Mouse (Mus musculus): ENCODE measurements around the gene Tmco4. TPM values are rescaled to one million over a fixed set of nuclear protein-coding genes. Genes with fewer than 3 reads are reported as not detected.
A peak's percentile ranks its signal among the peaks of the same experiment; 100 is the strongest.

Tmco4 gene
- polyA plus RNA-seq, 1 experiment from 2014 or later: 1.1 TPM

DNA sequence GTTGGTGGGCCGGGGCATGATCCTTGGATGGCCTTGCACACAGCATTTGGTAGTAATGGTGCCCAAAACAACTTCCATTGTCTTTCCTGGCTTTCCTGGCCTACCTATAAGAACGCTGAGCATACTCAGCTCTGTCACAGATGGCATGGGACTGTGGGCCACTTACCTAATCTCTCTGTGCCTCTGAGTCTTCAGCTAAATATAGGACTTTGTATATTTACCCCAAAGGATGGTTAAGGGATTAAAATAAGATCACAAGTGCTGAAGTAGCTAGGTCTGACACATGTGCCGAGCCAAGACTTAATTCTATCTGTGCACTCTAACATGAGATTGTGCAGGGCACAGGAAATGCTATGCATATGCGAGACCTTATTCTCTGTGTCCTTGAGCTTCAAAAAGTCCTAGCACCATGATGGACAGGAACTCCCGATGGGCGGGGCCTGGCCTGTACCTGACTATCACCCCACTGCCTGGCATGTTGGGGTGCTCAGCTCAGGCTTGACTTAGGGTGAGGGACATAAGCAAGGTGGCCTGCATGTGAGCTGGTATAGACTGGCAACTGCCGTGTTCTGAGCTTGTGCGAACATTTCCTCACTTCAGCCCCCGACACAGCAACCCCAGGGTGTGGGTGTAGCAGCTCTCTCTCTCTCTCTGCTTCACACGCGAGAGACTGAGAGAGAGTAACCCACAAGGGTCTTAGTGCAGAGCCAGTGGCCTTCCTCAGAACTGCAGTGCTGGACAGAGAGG lies 60.7 kb downstream of the Tmco4 start:
- Histone ChIP-seq H3K36me3 (replicated peaks) (no peaks in the 10 kb centered on the region), H3K27me3 (replicated peaks; ENCODE audit: low read depth, poor library complexity, severe bottlenecking) (no peaks in the 10 kb centered on the region), H3K4me1 (peaks cover 37% of the 10 kb centered on the region), H3K27ac (replicated peaks) (no peak overlapping the region), H3K4me3 (no peak overlapping the region), H3K9me3 (peaks cover 4% of the 10 kb centered on the region; the same call in 1 of the 2 replicates)
- no peak for DNase-seq (ENCODE audit: low spot score)
- WGBS: 83% methylated on average over 11 of the region's 11 CpGs

DNA sequence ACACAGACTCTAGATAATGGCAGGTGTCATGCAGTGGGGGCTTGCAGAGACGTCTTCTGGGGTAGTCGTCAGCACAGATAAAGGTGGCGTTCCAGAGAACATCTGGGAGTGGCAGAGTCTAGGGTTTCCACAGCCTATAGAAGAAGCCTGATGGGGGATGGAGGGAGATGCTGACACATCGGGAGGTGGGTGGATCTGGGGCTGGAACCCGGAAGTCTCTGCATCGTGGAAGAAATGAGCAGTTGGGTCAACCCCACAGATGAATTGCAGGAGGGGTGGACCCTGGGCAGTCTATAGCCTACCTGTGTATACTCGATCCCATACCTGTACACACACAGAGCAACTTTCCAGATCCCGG lies 61.3 kb downstream of the Tmco4 start:
- WGBS: 86% methylated on average over 8 of the region's 8 CpGs
- peaks cover 38% of the 10 kb centered on the region for H3K4me1 ChIP-seq
- H3K27ac ChIP-seq (replicated peaks): no peak overlapping the region
- H3K4me3 ChIP-seq: no peak overlapping the region
- peaks cover 4% of the 10 kb centered on the region; the same call in 1 of the 2 replicates for H3K9me3 ChIP-seq
- peaks cover 4% of the 10 kb centered on the region; the same call in 1 of the 2 replicates for H3K27me3 ChIP-seq (replicated peaks; ENCODE audit: low read depth, poor library complexity, severe bottlenecking)
- no peak for DNase-seq (ENCODE audit: low spot score)
- no peaks in the 10 kb centered on the region for H3K36me3 ChIP-seq (replicated peaks)

DNA sequence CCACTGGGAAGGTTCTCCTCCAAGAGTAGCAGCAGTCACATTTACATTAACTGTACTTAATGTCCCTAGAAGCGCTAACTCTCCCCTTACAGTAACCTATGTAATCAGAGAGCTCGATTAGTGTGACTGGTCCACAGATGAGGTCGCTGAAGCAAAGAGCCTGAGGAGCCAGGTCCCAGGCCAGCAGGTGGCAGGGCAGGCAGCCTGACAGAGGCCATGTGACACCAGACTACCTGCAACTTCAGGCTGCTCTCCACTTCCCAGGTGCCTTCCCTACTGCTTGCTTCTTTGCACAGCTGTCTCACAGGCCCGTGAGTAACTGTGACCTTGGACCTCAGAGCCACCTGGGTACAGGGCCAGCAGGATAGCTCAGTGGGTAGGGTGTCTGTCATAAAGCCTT lies 61.9 kb downstream of the Tmco4 start:
- Histone ChIP-seq H3K4me3 (no peak overlapping the region), H3K27ac (replicated peaks) (no peak overlapping the region), H3K27me3 (replicated peaks; ENCODE audit: low read depth, poor library complexity, severe bottlenecking) (peaks cover 10% of the 10 kb centered on the region), H3K36me3 (replicated peaks) (no peaks in the 10 kb centered on the region), H3K9me3 (peaks cover 4% of the 10 kb centered on the region; the same call in 1 of the 2 replicates), H3K4me1 (peaks cover 35% of the 10 kb centered on the region)
- DNase-seq (ENCODE audit: low spot score): no peak
- 53% methylated on average over 4 of the region's 4 CpGs for WGBS

DNA sequence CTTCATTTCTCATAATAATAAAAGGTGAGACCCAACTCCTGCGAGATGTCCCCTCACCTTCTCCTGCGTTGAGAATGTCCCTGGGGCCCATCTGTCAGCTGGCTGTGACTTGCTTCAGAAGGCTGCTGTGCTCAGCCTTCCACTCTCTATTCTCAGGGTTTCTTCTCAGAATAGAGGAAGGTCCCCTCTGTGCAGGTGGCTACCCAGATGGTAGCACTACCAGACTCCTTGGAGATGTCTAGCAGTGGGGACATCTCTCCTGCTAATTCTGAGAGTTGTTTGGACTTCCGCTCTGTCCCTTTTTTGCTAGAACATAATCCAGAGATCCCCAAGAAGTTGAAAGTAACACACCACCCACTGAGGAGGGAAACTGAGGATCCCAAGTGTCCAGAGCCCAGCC lies 62.3 kb downstream of the Tmco4 start:
- H3K4me3 ChIP-seq: no peak overlapping the region
- DNase-seq (ENCODE audit: low spot score): no peak
- WGBS: 91% methylated on average over 3 of the region's 3 CpGs

DNA sequence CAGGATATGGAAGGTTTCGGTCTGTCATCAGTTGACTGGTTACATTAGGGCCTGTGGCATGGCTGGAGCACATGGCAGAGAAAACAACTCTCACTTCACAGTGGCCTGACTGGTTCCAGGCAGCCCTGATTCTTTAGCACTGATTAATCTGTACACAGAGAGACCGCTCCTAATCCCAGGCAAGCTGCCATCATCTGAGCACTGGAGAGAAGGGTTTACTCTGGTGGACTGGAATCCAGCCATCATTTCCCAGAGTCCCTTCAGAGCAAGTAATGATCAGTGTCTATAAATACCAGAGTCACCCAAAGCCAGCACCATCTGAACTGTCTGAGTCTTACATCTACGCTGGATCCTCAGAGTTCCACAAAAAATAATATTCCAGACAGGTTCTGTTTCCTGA lies 63.1 kb downstream of the Tmco4 start:
- H3K36me3 ChIP-seq (replicated peaks): no peaks in the 10 kb centered on the region
- H3K9me3 ChIP-seq: peaks cover 4% of the 10 kb centered on the region; the same call in 1 of the 2 replicates
- H3K4me3 ChIP-seq: no peak overlapping the region
- no peak for DNase-seq (ENCODE audit: low spot score)
- WGBS: 96% methylated on average over 3 of the region's 3 CpGs
- no peak overlapping the region for H3K27ac ChIP-seq (replicated peaks)
- H3K4me1 ChIP-seq: peaks cover 43% of the 10 kb centered on the region
- peaks cover 21% of the 10 kb centered on the region for H3K27me3 ChIP-seq (replicated peaks; ENCODE audit: low read depth, poor library complexity, severe bottlenecking)

More for the DNA sequence above, 62.3 kb downstream of the Tmco4 start:
- no peaks in the 10 kb centered on the region for H3K36me3 ChIP-seq (replicated peaks)
- no peak overlapping the region for H3K27ac ChIP-seq (replicated peaks)
- peaks cover 4% of the 10 kb centered on the region; the same call in 1 of the 2 replicates for H3K9me3 ChIP-seq
- peaks cover 36% of the 10 kb centered on the region for H3K4me1 ChIP-seq
- H3K27me3 ChIP-seq (replicated peaks; ENCODE audit: low read depth, poor library complexity, severe bottlenecking): peaks cover 12% of the 10 kb centered on the region

DNA sequence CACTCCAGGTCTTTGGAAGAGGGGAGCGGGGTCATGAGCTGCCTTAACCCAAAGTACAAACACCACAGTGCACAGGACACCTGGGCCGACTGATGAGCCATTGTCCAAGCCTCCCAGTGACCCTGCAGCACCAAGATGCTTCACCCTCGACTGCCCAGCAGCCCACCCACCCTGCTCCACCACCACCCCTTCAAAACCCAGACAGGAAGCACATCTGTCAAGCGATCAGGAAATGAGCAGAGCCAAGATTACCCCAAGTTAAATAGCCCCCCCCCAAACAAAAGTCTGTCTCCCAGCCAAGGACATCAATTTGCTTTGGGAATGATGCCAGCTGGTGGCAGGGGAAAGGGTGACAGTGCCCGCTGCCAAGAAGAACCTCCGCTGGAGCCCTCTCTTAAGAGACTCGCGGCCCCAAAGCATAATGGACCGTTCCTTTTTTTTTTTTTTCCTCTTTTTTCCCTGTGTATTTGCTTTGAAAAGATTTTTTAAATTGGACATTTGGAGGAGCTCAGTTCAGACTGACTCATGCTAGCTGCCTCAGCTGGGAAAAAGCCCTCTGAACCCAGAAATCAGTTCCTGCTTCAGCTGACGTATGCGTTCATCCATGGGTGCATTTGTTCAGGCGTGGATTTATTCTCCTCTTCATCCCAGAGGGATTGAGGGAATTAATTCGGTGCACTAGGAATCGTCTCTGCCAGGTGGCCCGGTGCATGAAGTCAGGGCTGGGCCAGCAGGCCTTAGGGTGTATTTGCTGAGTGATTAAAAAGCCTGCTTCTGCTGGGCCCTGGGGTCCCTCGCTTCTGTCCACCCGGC lies 65.3 kb downstream of the Tmco4 start:
- H3K27ac ChIP-seq (replicated peaks): no peak overlapping the region
- no peak for DNase-seq (ENCODE audit: low spot score)
- peaks cover 4% of the 10 kb centered on the region; the same call in 1 of the 2 replicates for H3K9me3 ChIP-seq
- H3K27me3 ChIP-seq (replicated peaks; ENCODE audit: low read depth, poor library complexity, severe bottlenecking): peaks cover 22% of the 10 kb centered on the region
- H3K36me3 ChIP-seq (replicated peaks): no peaks in the 10 kb centered on the region
- no peak overlapping the region for H3K4me3 ChIP-seq
- 76% methylated on average over 17 of the region's 17 CpGs for WGBS
- H3K4me1 ChIP-seq: peaks cover 38% of the 10 kb centered on the region

DNA sequence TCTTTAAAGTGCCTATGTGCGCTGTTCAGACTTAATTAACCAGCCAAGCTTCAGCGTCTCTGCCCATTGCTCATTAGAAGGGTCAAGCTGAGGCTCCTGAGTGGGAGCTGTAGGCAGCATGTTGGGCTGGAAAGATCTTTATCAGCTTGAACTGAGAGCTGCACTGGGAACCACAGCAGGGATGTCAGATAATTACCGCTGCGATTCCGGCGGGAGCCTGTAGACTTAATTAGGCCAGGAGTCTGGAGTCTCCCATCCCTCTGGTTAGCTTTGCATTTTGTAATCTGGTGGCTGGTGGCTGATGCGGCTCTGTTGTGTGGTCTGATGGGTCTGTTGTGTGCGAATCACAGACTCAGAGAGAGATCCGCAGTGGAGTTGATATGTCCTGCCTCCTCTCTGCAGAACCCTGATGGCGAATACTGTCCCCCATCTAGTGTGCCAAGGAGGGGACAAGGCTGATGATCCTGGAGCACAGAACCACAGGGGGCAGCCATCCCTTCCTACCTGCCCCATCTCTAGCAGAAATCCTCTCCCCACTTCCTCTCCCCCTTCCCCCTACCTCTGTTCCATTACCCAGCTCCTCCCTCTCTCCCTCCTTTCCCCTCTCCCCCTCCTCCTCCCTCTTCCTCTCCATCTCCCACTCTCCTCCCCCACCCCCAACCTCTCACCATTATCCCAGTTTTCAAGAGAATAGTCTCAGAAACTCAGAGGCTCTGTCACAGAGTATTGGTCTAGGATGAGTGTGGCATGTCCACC lies 67.6 kb downstream of the Tmco4 start:
- Histone ChIP-seq H3K27me3 (replicated peaks; ENCODE audit: low read depth, poor library complexity, severe bottlenecking) (peaks cover 22% of the 10 kb centered on the region), H3K9me3 (peaks cover 4% of the 10 kb centered on the region; the same call in 1 of the 2 replicates), H3K4me3 (peak overlapping the region; percentile 28), H3K36me3 (replicated peaks) (no peaks in the 10 kb centered on the region), H3K4me1 (peaks cover 29% of the 10 kb centered on the region), H3K27ac (replicated peaks) (peak overlapping the region; percentile 63)
- peak; percentile 41 for DNase-seq (ENCODE audit: low spot score)
- WGBS: 4% methylated on average over 10 of the region's 10 CpGs

DNA sequence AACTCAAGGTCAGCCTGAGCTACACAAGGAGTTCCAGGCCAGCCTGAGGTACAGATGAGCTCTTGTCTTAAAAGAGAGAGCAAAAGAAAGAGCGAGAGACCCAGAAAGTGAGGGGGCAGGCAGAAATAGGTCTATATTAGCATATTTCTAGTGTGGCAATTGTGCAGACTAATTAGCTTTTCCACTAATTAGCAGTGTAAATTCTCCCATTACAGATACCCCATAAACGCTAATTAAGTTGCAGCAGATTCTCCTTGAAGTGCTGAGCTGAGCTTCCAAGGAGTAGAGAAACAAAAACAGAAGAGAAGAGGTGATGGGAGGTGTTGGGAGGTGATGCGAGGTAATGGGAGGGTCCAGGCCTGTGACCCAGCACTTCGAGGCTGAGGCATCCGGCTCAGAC lies 69.9 kb downstream of the Tmco4 start:
- Histone ChIP-seq H3K4me1 (peaks cover 33% of the 10 kb centered on the region), H3K9me3 (no peaks in the 10 kb centered on the region), H3K27ac (replicated peaks) (no peak overlapping the region), H3K36me3 (replicated peaks) (no peaks in the 10 kb centered on the region), H3K27me3 (replicated peaks; ENCODE audit: low read depth, poor library complexity, severe bottlenecking) (peaks cover 22% of the 10 kb centered on the region), H3K4me3 (no peak overlapping the region)
- DNase-seq (ENCODE audit: low spot score): no peak
- 82% methylated on average over 5 of the region's 5 CpGs for whole genome bisulfite sequencing

DNA sequence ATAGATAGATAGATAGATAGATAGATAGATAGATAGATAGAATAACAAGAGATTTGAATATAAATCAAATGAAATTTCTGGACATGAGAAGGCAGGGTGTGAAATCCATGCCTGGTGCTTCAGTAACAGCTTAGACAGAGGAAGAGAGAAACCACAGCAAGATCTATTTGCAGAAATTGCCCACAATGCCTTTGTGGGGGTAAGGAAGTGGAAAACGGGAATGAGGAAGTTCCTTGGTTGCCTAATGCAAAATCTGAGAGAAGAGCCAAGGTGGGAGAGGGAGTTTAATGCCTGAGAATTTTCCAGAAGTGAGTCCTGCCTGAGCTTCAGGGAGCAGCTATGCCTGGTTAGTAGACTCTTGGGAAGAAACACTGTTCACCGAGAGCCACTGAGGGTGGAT lies 70.9 kb downstream of the Tmco4 start:
- H3K4me1 ChIP-seq: peaks cover 25% of the 10 kb centered on the region
- H3K4me3 ChIP-seq: no peak overlapping the region
- H3K27ac ChIP-seq (replicated peaks): no peak overlapping the region
- no peaks in the 10 kb centered on the region for H3K9me3 ChIP-seq
- 88% methylated on average over 2 of the region's 2 CpGs for WGBS
- peaks cover 21% of the 10 kb centered on the region for H3K27me3 ChIP-seq (replicated peaks; ENCODE audit: low read depth, poor library complexity, severe bottlenecking)
- DNase-seq (ENCODE audit: low spot score): no peak
- no peaks in the 10 kb centered on the region for H3K36me3 ChIP-seq (replicated peaks)

DNA sequence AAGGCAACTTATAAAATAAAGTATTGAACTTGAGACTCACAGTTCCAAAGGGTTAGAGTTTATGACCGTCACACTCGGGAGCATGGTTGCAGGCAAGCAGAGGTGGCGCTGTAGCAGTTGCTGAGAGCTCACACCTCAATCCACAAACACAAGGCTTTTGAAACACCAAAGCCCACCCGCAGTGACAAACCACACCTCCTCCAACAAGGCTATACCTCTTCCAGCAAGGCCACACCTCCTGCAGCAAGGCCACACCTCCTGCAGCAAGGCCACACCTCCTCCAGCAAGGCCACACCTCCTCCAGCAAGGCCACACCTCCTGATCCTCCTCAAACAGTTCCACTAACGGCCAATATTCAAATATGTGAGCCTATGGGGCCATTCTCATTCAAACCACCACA lies 71.9 kb downstream of the Tmco4 start:
- Histone ChIP-seq H3K27ac (replicated peaks) (no peak overlapping the region), H3K27me3 (replicated peaks; ENCODE audit: low read depth, poor library complexity, severe bottlenecking) (peaks cover 12% of the 10 kb centered on the region), H3K4me3 (no peak overlapping the region), H3K9me3 (no peaks in the 10 kb centered on the region), H3K36me3 (replicated peaks) (no peaks in the 10 kb centered on the region), H3K4me1 (peaks cover 23% of the 10 kb centered on the region)
- DNase-seq (ENCODE audit: low spot score): no peak
- 89% methylated on average over 5 of the region's 5 CpGs for WGBS

DNA sequence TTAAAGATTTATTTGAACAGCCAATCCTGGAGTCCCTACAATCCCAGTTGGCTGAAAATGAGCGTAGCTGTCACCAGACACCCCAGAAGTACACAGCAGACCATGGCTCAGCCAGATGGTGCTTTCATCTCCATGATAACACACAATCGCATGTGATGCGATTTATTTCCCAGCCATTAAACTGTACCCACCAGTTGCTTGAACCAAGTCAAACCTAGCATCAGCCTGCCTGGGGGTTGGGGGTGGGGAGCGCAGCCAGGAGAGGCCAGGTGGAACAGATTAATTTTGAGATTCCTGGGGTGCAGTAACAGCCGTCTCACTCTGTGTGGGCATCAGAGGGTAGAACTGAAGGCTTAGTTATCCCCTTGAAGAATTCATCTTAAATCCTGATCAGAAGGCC lies 73.7 kb downstream of the Tmco4 start:
- DNase-seq (ENCODE audit: low spot score): no peak
- Histone ChIP-seq H3K27me3 (replicated peaks; ENCODE audit: low read depth, poor library complexity, severe bottlenecking) (no peaks in the 10 kb centered on the region), H3K4me3 (no peak overlapping the region), H3K4me1 (peaks cover 7% of the 10 kb centered on the region; the same call in 1 of the 2 replicates), H3K27ac (replicated peaks) (no peak overlapping the region), H3K36me3 (replicated peaks) (no peaks in the 10 kb centered on the region), H3K9me3 (no peaks in the 10 kb centered on the region)
- 79% methylated on average over 5 of the region's 5 CpGs for WGBS

DNA sequence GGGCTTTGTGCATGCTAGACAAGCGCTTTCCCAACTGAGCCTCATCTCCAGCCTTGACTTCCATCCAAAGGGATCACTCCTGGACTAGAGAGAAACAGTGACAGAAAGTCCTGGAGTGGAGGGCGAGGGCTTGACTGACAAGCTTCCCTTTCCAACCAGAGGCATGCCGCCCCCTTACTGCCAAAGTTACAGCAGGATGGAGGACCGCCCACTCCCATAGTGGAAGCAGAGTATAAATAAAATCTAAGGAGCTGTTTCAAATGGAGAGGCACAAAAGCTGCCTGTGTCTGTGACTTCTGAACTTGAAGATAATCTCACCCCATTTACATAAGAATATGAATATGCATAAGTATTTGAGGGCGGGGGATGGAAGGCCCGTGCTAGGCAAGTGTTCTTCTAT lies 75.8 kb downstream of the Tmco4 start:
- H3K4me3 ChIP-seq: no peak overlapping the region
- no peak overlapping the region for H3K27ac ChIP-seq (replicated peaks)
- 79% methylated on average over 6 of the region's 6 CpGs for WGBS
- H3K36me3 ChIP-seq (replicated peaks): no peaks in the 10 kb centered on the region
- no peak for DNase-seq (ENCODE audit: low spot score)
- H3K9me3 ChIP-seq: no peaks in the 10 kb centered on the region
- H3K27me3 ChIP-seq (replicated peaks; ENCODE audit: low read depth, poor library complexity, severe bottlenecking): no peaks in the 10 kb centered on the region; the same call in 1 of the 2 replicates
- peaks cover 7% of the 10 kb centered on the region; the same call in 1 of the 2 replicates for H3K4me1 ChIP-seq

Data from embryonic facial prominence, embryonic 10.5 days (tissue).